Mouse (Mus musculus): ENCODE measurements at regions not wholly inside any gene's neighbourhood (a gene's known extent, or its start where the extent isn't known, plus 50 kb on each side); places are given as distances from the start of the nearest gene placed in this dataset.
A peak's percentile ranks its signal among the peaks of the same experiment; 100 is the strongest.

GRCm38 (mm10) chr1:6059090-6059489, 1251.4 kb downstream of the Gm37988 start:
- no peak overlapping the region for H3K4me3 ChIP-seq (replicated peaks)
- H3K4me1 ChIP-seq (replicated peaks) = no peaks in the 10 kb centered on the region
- no peaks in the 10 kb centered on the region for H3K36me3 ChIP-seq
- WGBS = 85% methylated on average over 1 of the region's 1 CpGs
- no peak for ATAC-seq
- no peaks in the 10 kb centered on the region for H3K9me3 ChIP-seq
- no peak overlapping the region for H3K27ac ChIP-seq
- H3K4me2 ChIP-seq (replicated peaks) = no peak overlapping the region
- no peak overlapping the region for H3K9ac ChIP-seq (replicated peaks)
- H3K27me3 ChIP-seq = no peaks in the 10 kb centered on the region

- H3K27me3 ChIP-seq = no peaks in the 10 kb centered on the region
- WGBS = 57% methylated on average over 4 of the region's 4 CpGs
Measured at GRCm38 (mm10) chr1:6076543-6076942, 1268.9 kb downstream of the Gm37988 start.

GRCm38 (mm10) chr1:6081876-6082275, 1274.2 kb downstream of the Gm37988 start:
- Histone ChIP-seq H3K4me1 (replicated peaks) (no peaks in the 10 kb centered on the region), H3K27me3 (no peaks in the 10 kb centered on the region), H3K9me3 (no peaks in the 10 kb centered on the region), H3K9ac (replicated peaks) (no peak overlapping the region), H3K36me3 (no peaks in the 10 kb centered on the region), H3K4me3 (replicated peaks) (no peak overlapping the region), H3K4me2 (replicated peaks) (no peak overlapping the region), H3K27ac (no peak overlapping the region)
- ATAC-seq = no peak
- 93% methylated on average over 2 of the region's 2 CpGs for WGBS

More at GRCm38 (mm10) chr1:6076543-6076942, 1268.9 kb downstream of the Gm37988 start:
- H3K9me3 ChIP-seq = no peaks in the 10 kb centered on the region
- H3K4me3 ChIP-seq (replicated peaks) = no peak overlapping the region
- no peak overlapping the region for H3K27ac ChIP-seq
- ATAC-seq = no peak
- no peak overlapping the region for H3K4me2 ChIP-seq (replicated peaks)
- no peak overlapping the region for H3K9ac ChIP-seq (replicated peaks)
- no peaks in the 10 kb centered on the region for H3K4me1 ChIP-seq (replicated peaks)
- no peaks in the 10 kb centered on the region for H3K36me3 ChIP-seq

GRCm38 (mm10) chr1:6094162-6094934, 1286.7 kb downstream of the Gm37988 start:
- H3K4me3 ChIP-seq (replicated peaks) = no peak overlapping the region
- ATAC-seq = no peak
- no peak overlapping the region for H3K9ac ChIP-seq (replicated peaks)
- no peaks in the 10 kb centered on the region for H3K9me3 ChIP-seq
- H3K27me3 ChIP-seq = no peaks in the 10 kb centered on the region
- H3K4me2 ChIP-seq (replicated peaks) = no peak overlapping the region
- no peaks in the 10 kb centered on the region for H3K36me3 ChIP-seq
- WGBS = 88% methylated on average over 3 of the region's 3 CpGs
- H3K27ac ChIP-seq = no peak overlapping the region
- H3K4me1 ChIP-seq (replicated peaks) = no peaks in the 10 kb centered on the region

GRCm38 (mm10) chr1:6117557-6117956, 1309.9 kb downstream of the Gm37988 start:
- Histone ChIP-seq H3K27ac (no peak overlapping the region), H3K9ac (replicated peaks) (no peak overlapping the region), H3K27me3 (no peaks in the 10 kb centered on the region), H3K4me1 (replicated peaks) (no peaks in the 10 kb centered on the region), H3K9me3 (no peaks in the 10 kb centered on the region), H3K4me2 (replicated peaks) (no peak overlapping the region), H3K36me3 (no peaks in the 10 kb centered on the region), H3K4me3 (replicated peaks) (no peak overlapping the region)
- 62% methylated on average over 1 of the region's 1 CpGs for WGBS
- ATAC-seq = no peak

GRCm38 (mm10) chr1:6135066-6135465, 1327.4 kb downstream of the Gm37988 start:
- H3K4me2 ChIP-seq (replicated peaks) = no peak overlapping the region
- no peak overlapping the region for H3K9ac ChIP-seq (replicated peaks)
- H3K27me3 ChIP-seq = no peaks in the 10 kb centered on the region
- ATAC-seq = 0 out of 2 replicates have a peak, but pooled peaks have one; percentile 30
- no peaks in the 10 kb centered on the region for H3K36me3 ChIP-seq
- WGBS = 17% methylated on average over 3 of the region's 3 CpGs
- no peak overlapping the region for H3K4me3 ChIP-seq (replicated peaks)
- no peaks in the 10 kb centered on the region for H3K4me1 ChIP-seq (replicated peaks)
- no peak overlapping the region for H3K27ac ChIP-seq
- H3K9me3 ChIP-seq = no peaks in the 10 kb centered on the region

- WGBS = 89% methylated on average over 4 of the region's 4 CpGs
- no peak overlapping the region for H3K9ac ChIP-seq (replicated peaks)
- H3K9me3 ChIP-seq = no peaks in the 10 kb centered on the region
Measured at GRCm38 (mm10) chr1:6140245-6140644, 1332.6 kb downstream of the Gm37988 start.

GRCm38 (mm10) chr1:6142816-6143215, 1335.1 kb downstream of the Gm37988 start:
- Histone ChIP-seq H3K9me3 (no peaks in the 10 kb centered on the region), H3K4me3 (replicated peaks) (no peak overlapping the region), H3K36me3 (no peaks in the 10 kb centered on the region), H3K9ac (replicated peaks) (no peak overlapping the region), H3K4me1 (replicated peaks) (no peaks in the 10 kb centered on the region), H3K27ac (no peak overlapping the region), H3K27me3 (no peaks in the 10 kb centered on the region), H3K4me2 (replicated peaks) (no peak overlapping the region)
- no peak for ATAC-seq
- 37% methylated on average over 2 of the region's 2 CpGs for whole genome bisulfite sequencing

More at GRCm38 (mm10) chr1:6140245-6140644, 1332.6 kb downstream of the Gm37988 start:
- Histone ChIP-seq H3K36me3 (no peaks in the 10 kb centered on the region), H3K27me3 (no peaks in the 10 kb centered on the region), H3K4me1 (replicated peaks) (no peaks in the 10 kb centered on the region), H3K4me2 (replicated peaks) (no peak overlapping the region), H3K27ac (no peak overlapping the region), H3K4me3 (replicated peaks) (no peak overlapping the region)
- no peak for ATAC-seq

- no peaks in the 10 kb centered on the region for H3K9me3 ChIP-seq
- no peak overlapping the region for H3K9ac ChIP-seq (replicated peaks)
- no peak for ATAC-seq
- no peaks in the 10 kb centered on the region for H3K27me3 ChIP-seq
- H3K36me3 ChIP-seq = no peaks in the 10 kb centered on the region
- no peak overlapping the region for H3K4me3 ChIP-seq (replicated peaks)
- no peaks in the 10 kb centered on the region for H3K4me1 ChIP-seq (replicated peaks)
- no peak overlapping the region for H3K4me2 ChIP-seq (replicated peaks)
- no peak overlapping the region for H3K27ac ChIP-seq
- 71% methylated on average over 1 of the region's 1 CpGs for WGBS
Measured at GRCm38 (mm10) chr1:6143891-6144290, 1336.2 kb downstream of the Gm37988 start.

GRCm38 (mm10) chr1:6152436-6152835, 1344.7 kb downstream of the Gm37988 start:
- Histone ChIP-seq H3K27me3 (no peaks in the 10 kb centered on the region), H3K9me3 (no peaks in the 10 kb centered on the region), H3K36me3 (no peaks in the 10 kb centered on the region), H3K9ac (replicated peaks) (no peak overlapping the region), H3K4me1 (replicated peaks) (no peaks in the 10 kb centered on the region), H3K4me2 (replicated peaks) (no peak overlapping the region), H3K27ac (no peak overlapping the region), H3K4me3 (replicated peaks) (no peak overlapping the region)
- WGBS = 37% methylated on average over 3 of the region's 3 CpGs
- no peak for ATAC-seq
